Mouse (Mus musculus) right cerebral cortex, postnatal 25 days (tissue): ENCODE data around the gene Kcnj6.
A peak's percentile ranks its signal among the peaks of the same experiment; 100 is the strongest.

Experiments
- DNase-seq: peaks from one replicate; pipeline ENCODE4 v3.0.0; 2022

Gene Kcnj6

DNA sequence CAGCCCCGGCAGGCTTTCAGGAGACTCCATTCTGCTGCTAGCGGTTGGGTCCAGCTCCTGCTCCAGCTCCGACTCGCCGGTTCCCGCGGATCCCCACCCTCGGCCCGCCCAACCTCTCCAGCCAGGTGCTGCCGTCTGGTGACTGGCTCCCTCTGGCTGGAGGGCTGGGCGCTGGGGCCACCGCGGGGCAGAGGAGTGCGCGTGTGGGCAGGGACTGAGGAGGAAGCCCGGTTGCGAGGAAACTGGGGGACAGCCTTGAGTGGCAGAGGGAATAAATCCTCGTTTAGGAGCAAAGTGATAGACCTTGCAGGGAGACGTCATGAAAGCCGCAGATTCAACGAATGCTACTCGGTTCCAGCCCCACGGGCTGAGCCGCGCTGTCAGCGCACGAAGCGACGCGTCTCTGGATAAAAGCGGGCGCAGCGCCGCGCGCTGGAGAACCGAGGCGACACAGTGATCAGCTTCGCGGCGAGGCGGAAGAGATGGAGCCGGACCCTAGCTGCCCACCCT lies at the start of gene Kcnj6:
Kcnj6 (minus strand) TSS at position 362 of the 510 bp plus-strand sequence.
- DNase-seq, result peak; percentile 85

GRCm38 (mm10) chr16:95009937-95010336 lies 12.4 kb upstream of the Kcnj6 start:
- no peak for DNase-seq

DNA sequence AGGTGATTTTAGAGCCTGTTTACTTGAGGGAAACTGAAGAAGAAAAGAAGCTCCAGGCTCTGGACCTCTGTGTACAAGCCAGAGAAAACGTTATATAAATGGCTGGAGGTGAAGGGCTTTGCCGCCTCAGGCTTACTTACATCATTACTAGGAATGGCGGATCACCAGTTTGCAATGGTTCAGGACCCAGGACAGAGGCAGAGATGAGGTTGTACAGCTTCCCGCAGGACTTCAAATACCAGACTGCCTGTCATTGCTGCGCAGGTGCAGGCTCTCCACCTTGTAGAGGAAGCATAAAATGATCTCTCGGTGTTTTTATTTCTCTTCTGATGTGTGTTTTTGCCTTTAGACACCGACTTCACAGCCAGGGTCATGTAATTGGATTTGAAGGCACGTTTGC lies 7.1 kb upstream of the Kcnj6 start:
- DNase-seq, result no peak

DNA sequence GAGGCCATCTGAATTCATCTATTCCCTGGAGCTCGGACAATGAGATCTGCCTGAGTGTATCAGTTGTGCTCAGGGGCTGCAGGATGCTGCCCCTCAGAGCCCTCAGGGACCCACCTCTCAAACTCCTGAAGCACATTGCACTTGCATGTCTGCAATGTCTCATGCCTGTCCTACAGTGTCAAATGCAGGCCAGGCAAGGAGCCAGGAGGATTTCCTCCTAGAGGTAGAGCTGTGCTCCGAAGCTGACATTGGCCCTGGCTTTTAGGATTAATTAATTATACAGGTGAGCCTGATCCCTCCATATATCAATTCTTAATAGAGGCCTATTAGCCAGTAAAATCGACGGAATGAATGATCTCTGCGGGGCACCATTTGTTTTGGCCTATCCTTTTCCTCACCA lies 2.0 kb upstream of the Kcnj6 start:
- no peak for DNase-seq

GRCm38 (mm10) chr16:94999019-94999418 lies 1.5 kb upstream of the Kcnj6 start:
- no peak for DNase-seq

- DNase-seq, result peak; percentile 61
These were observed 665 bp downstream of the Kcnj6 start for GRCm38 (mm10) chr16:94996791-94997281.

DNA sequence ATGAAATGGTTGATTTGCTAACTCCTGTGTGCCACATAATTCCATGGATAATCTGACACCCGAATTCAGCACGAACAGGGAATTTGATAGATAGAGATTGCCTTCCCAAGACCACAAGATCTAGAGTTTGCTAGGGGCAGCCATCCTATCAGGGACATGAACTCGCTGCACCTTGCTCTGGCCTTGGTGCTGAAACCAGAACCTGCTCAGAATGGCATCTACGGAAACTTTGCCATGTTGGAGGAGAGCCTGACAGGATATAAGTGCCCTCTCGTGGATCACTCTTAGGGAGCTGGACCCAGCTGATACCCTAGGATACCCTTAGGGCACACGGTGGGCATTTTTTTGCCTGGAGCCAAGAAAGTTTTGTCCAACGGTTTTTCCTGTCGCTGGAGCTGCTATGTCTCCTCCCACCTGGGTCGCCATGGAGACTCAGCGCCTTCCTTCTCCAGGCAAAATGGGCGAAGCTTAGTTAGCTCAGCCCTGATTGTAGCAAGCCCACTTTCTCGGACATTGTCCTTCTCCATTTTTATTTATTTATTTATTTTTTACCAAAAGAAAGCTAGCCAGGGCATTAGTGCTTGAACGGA lies 1.9 kb downstream of the Kcnj6 start:
- peak; percentile 59 for DNase-seq

GRCm38 (mm10) chr16:94994924-94995323 lies 2.6 kb downstream of the Kcnj6 start:
- no peak for DNase-seq

- no peak for DNase-seq
These were observed 3.4 kb downstream of the Kcnj6 start for GRCm38 (mm10) chr16:94994148-94994547.

DNA sequence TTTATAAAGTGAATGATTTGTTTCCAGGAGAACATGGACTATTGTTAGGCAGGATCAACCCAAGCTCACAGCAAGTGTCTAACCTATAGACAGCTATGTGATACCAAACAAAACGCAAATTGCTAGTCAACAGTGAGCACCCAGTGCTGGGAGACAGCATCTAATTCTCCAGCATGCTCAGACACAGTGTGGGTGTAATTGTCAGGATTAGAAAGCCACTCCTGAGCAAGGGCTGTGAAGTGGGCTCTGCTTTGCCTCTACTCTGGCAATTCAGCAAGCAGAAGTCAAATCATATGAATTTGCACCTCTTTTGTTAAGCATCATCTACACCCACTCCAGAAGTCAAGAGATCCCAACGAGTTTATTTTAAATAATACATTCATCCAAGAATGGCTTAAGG lies 7.4 kb downstream of the Kcnj6 start:
- no peak for DNase-seq

- peak; percentile 36 for DNase-seq
These were observed 10.8 kb downstream of the Kcnj6 start for GRCm38 (mm10) chr16:94986731-94987130.

DNA sequence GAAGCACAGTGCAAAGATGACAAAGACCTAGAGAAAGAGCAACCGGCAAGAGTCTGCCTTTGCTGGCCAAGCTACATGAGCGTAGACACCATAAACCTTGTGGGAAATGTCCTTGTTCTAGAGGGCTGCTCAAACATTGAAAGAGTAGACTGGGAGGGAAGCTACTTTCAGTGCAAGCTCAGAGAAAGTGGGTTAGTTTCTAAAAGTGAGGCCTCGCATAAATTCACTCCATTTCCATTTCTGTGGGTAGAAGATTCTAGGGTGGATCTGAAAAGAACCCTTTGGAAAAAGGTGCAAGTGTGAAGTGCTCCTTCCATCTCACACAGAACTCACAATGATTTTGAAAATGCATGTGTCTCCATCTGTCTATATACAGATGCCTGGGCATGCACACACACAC lies 13.2 kb downstream of the Kcnj6 start:
- DNase-seq, result no peak

DNA sequence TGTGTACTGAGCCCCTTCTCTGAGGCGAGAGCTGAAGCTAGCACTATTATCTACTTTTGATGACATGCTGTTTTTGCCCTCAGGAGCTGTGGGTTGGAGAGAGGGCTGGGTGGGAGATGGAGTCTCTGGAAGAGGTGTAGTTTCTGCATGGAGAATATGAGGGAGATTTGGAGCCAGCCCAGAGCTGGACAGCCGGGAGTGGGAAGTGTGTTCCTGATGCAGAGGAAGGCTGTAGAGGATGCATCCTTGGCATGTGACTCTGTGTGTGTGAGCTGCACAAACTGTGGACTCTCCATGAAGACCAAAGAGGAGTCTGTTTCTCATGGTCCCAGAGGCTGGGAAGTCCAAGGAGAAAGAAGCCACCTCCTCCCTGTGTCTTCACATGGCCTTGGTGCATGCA lies 17.1 kb downstream of the Kcnj6 start:
- peak; percentile 59 for DNase-seq

- DNase-seq, result no peak
These were observed 18.0 kb downstream of the Kcnj6 start for GRCm38 (mm10) chr16:94979499-94979898.

DNA sequence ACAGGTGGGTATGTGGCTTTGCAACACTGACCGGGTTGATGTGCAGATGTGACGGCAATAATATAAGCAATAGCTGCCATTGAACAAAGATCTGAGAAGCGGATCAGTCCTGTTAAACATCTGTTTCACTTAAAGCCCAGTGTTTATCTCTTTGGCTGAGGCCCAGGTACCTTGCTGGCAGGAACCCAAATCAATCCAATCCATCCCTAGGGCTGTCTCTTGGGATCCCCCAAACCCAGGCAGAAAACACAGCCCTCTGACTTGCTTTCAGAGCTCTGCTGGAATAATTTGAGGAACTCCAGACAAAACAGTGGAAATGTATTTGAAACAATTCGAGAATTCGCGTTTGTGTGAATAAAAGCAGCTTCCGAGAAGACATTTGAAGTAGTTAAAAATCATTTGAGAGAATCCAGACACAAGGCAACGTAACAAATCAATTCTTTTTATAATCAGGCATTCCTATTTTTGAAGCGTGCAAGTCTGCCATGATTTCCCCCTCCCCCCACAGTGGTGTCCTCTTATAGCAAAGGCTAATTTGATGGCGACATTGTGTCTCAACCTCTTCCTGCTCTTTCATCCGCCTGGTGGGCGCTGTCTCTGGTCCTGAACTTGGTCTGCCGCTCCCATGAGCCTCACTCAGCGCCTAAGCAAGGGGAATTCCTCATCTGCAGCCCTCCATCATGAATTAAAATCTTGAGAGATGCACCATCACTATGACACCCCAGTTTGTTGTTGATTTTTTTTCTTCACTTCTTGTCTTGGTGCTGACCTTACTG lies 25.2 kb downstream of the Kcnj6 start:
- DNase-seq, result no peak

DNA sequence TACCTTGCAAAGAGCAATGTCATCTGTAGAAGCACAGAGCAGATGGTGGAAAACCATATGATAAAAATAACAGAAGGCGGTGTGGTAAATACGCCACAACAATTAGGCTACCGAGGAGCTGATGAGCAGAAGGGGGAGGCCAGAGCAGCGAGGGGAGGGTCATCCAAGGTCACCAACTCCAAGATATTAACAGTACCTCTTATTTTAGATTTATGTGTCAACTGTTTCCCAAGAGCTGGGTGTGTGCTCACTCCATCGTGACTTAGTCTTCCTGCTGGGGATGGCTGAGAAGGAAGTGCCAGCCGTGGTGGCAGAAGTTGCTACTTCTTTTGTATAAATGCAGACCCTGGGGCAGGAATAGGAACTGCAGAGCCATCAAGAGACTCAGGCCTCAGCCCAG lies 28.6 kb downstream of the Kcnj6 start:
- no peak for DNase-seq

DNA sequence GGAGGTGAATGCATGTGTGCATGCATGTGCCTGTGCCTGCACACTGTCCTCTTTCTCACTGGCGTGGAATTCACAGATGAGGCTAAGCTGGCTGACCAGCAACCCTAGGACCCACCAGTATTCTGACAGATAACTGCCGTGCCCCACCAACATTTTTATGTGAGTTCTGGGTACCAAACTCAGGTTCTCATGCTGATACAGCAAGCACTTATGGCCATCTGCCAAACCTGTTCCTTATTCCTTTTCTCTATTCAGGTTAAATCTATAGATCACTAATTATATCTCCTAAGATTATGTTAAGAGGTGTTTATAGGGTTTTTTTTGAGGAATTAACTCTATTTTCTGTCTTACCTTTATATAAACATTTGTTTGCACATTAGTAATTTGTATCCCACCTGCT lies 29.0 kb downstream of the Kcnj6 start:
- no peak for DNase-seq

DNA sequence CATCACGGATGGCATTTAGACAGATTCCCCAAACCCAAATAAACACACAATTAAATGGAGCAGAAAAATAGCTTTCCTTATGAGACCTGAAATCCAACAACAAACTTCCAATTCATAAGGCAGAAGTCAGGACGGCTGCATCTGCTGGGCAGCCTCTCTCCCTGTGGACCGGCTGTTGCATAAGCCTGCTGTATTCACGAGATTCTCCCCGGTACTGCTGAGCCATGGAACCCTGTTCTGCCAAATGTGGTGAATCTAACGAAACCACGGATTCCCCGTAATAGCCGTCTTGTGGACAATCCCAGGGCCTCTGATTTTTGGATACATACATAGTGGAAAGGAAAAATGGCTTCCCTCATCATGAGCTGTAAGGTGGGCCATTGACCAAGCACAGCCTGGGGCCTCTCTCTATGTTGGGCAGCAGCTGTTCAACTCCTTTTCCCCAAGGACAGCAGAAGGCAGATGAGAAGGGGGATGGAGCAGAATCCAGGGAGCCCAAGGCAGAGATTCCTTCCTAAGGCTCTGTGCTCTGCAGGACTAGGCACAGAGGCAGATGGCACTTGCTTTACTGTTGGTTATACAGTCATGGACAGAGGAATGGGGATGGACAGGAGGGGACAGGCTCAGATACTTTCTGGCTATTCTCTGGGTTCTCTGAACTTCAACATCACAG lies 40.2 kb downstream of the Kcnj6 start:
- no peak for DNase-seq

- DNase-seq, result no peak
These were observed 41.1 kb downstream of the Kcnj6 start for GRCm38 (mm10) chr16:94956410-94956809.

GRCm38 (mm10) chr16:94953294-94953693 lies 44.2 kb downstream of the Kcnj6 start:
- DNase-seq, result no peak

- DNase-seq, result no peak
These were observed 48.3 kb downstream of the Kcnj6 start for GRCm38 (mm10) chr16:94949172-94949571.

DNA sequence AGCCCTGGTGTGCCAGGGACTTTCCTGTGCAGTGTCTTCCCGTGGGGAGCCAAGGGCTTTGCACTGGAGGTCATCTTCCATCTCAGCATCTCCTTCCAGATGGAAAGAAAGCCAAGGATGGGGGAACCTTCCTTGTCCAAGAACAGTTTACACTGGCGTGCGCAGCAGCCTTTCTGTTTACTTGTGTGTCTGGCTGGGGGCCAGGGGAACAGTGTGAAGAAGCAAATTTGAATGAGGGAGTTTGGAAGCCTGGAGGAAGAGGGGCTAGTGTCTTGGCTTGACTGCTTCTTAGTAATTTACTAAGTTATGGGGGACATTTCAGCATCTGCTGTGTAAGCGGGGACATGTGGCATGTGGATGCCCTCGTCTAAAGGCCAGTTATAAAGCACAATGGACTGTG lies 50.7 kb downstream of the Kcnj6 start:
- DNase-seq, result no peak

- DNase-seq, result peak; percentile 67
These were observed 64.8 kb downstream of the Kcnj6 start for GRCm38 (mm10) chr16:94932702-94933101.
